Mouse (Mus musculus): ENCODE results near the gene Fam196a.

- TF ChIP-seq CTCF (IDR thresholded peaks at IDR 0.05; ENCODE audit: borderline replicate concordance, insufficient read depth, low read length) (no peak), POLR2A (IDR thresholded peaks at IDR 0.05; ENCODE audit: low read depth, low read length) (no peak)
These were observed 74.1 kb downstream of the Fam196a start for GRCm38 (mm10) chr7:134864175-134864574.

All from embryonic fibroblast, embryonic 13.5 days (primary cell).